Mouse (Mus musculus) embryonic facial prominence, embryonic 13.5 days (tissue): Measurements from ENCODE around the gene St7l. TPM values are rescaled to one million over a fixed set of nuclear protein-coding genes. Genes with fewer than 3 reads are reported as not detected.

ENCODE experiments used
- ATAC-seq: fragments of 200-750 bp; cut with Nextera tagmentation; 2 replicates; pipeline ENCODE4 v1.8.0; 2017; ENCODE audit warnings: low read depth; ENCODE audit not compliant: insufficient number of reproducible peaks, insufficient read depth, low FRiP score, low TSS enrichment
- H3K27ac ChIP-seq: fragments of 300-500 bp; sonication (generic); 2 replicates; pipeline ENCODE4 v1.5.1; 2015; ENCODE audit warnings: moderate library complexity, mild to moderate bottlenecking, inconsistent platforms
- H3K27me3 ChIP-seq: fragments of 300-500 bp; sonication (generic); 2 replicates; pipeline ENCODE4 v1.6.1; 2015; ENCODE audit warnings: mild to moderate bottlenecking, inconsistent platforms
- H3K36me3 ChIP-seq: fragments of 300-500 bp; sonication (generic); 2 replicates; pipeline ENCODE4 v1.6.1; 2015; ENCODE audit warnings: mild to moderate bottlenecking, inconsistent platforms
- H3K4me1 ChIP-seq: fragments of 300-500 bp; sonication (generic); 2 replicates; pipeline ENCODE4 v1.6.1; 2015; ENCODE audit warnings: inconsistent platforms
- H3K4me2 ChIP-seq: fragments of 300-500 bp; sonication (generic); 2 replicates; pipeline ENCODE4 v1.6.1; 2015; ENCODE audit warnings: moderate library complexity, mild to moderate bottlenecking, inconsistent platforms
- H3K4me3 ChIP-seq: fragments of 300-500 bp; sonication (generic); 2 replicates; pipeline ENCODE4 v1.5.1; 2015; ENCODE audit warnings: mild to moderate bottlenecking, inconsistent platforms
- H3K9ac ChIP-seq: fragments of 300-500 bp; sonication (generic); 2 replicates; pipeline ENCODE4 v1.6.1; 2015; ENCODE audit warnings: mild to moderate bottlenecking, inconsistent platforms
- H3K9me3 ChIP-seq: fragments of 300-500 bp; sonication (generic); 2 replicates; pipeline ENCODE4 v1.6.1; 2016; ENCODE audit warnings: inconsistent platforms
- WGBS: fragments of 180-500 bp; shearing (Covaris S2); methylation state at CpG from one replicate; pipeline ENCODE4 v1.1.7; 2015; ENCODE audit warnings: mixed read lengths; 5-methylcytosine and 5-hydroxymethylcytosine counted together
- polyA plus RNA-seq: library from polyadenylated mRNA; unstranded; fragments of >200 nt; fragmentation: Nextera tagmentation; extraction: Ambion mirVana; gene quantifications from 2 replicates; pipeline ENCODE4 v1.2.1, GENCODE M21; 2015

Gene St7l
- polyA plus RNA-seq, 1 experiment from 2014 or later: 40.9 TPM

GRCm38 (mm10) chr3:104952891-104953670 is 89.3 kb downstream of the St7l start:
- Histone ChIP-seq H3K4me1 (peaks cover 7% of the 10 kb centered on the region), H3K27ac (no peak overlapping the region), H3K4me2 (no peak overlapping the region), H3K36me3 (peaks cover 46% of the 10 kb centered on the region), H3K27me3 (no peaks in the 10 kb centered on the region), H3K4me3 (no peak overlapping the region), H3K9ac (no peak overlapping the region), H3K9me3 (no peaks in the 10 kb centered on the region)
- WGBS: 91% methylated on average over 22 of the region's 23 CpGs
- no peak for ATAC-seq

- ATAC-seq: no peak
- 93% methylated on average over 3 of the region's 3 CpGs for WGBS
- Histone ChIP-seq H3K36me3 (peaks cover 46% of the 10 kb centered on the region), H3K27ac (no peak overlapping the region), H3K4me2 (no peak overlapping the region), H3K9me3 (no peaks in the 10 kb centered on the region), H3K27me3 (peaks cover 8% of the 10 kb centered on the region), H3K4me1 (peaks cover 7% of the 10 kb centered on the region), H3K4me3 (no peak overlapping the region), H3K9ac (no peak overlapping the region)
Observed at GRCm38 (mm10) chr3:104954137-104954536, 90.3 kb downstream of the St7l start.

GRCm38 (mm10) chr3:104954551-104954950 is 90.7 kb downstream of the St7l start:
- WGBS: 97% methylated on average over 15 of the region's 15 CpGs
- no peak overlapping the region for H3K4me3 ChIP-seq

GRCm38 (mm10) chr3:104956131-104956581 is 92.4 kb downstream of the St7l start:
- H3K4me3 ChIP-seq: no peak overlapping the region
- WGBS: 70% methylated on average over 6 of the region's 6 CpGs
- no peak for ATAC-seq
- peaks cover 20% of the 10 kb centered on the region for H3K4me1 ChIP-seq
- H3K27me3 ChIP-seq: peaks cover 27% of the 10 kb centered on the region
- H3K9me3 ChIP-seq: no peaks in the 10 kb centered on the region
- H3K9ac ChIP-seq: no peak overlapping the region
- H3K27ac ChIP-seq: no peak overlapping the region
- peaks cover 29% of the 10 kb centered on the region for H3K36me3 ChIP-seq
- H3K4me2 ChIP-seq: no peak overlapping the region

More at GRCm38 (mm10) chr3:104954551-104954950, 90.7 kb downstream of the St7l start:
- no peak for ATAC-seq
- no peak overlapping the region for H3K4me2 ChIP-seq
- H3K9ac ChIP-seq: no peak overlapping the region
- H3K36me3 ChIP-seq: peaks cover 45% of the 10 kb centered on the region
- peaks cover 11% of the 10 kb centered on the region for H3K27me3 ChIP-seq
- H3K9me3 ChIP-seq: no peaks in the 10 kb centered on the region
- no peak overlapping the region for H3K27ac ChIP-seq
- H3K4me1 ChIP-seq: peaks cover 7% of the 10 kb centered on the region

GRCm38 (mm10) chr3:104960026-104961000 is 96.5 kb downstream of the St7l start:
- no peak for ATAC-seq
- H3K9ac ChIP-seq: peak overlapping the region; percentile 68
- no peak overlapping the region for H3K27ac ChIP-seq
- peaks cover 59% of the 10 kb centered on the region for H3K4me1 ChIP-seq
- H3K27me3 ChIP-seq: peaks cover 55% of the 10 kb centered on the region
- peak overlapping the region; percentile 83 for H3K4me2 ChIP-seq
- no peaks in the 10 kb centered on the region for H3K9me3 ChIP-seq
- H3K36me3 ChIP-seq: no peaks in the 10 kb centered on the region
- WGBS: 7% methylated on average over 19 of the region's 19 CpGs
- H3K4me3 ChIP-seq: peak overlapping the region; percentile 57

- Histone ChIP-seq H3K9ac (peak within 1 kb of the TSS; percentile 68), H3K4me1 (peaks cover 59% of the 10 kb centered on the region), H3K27ac (0 out of 2 replicates have a peak within 1 kb of the TSS, but pooled peaks have one; percentile 33), H3K36me3 (no peaks in the 10 kb centered on the region), H3K27me3 (peaks cover 65% of the 10 kb centered on the region), H3K4me3 (peak within 1 kb of the TSS; percentile 57), H3K4me2 (peak within 1 kb of the TSS; percentile 83), H3K9me3 (no peaks in the 10 kb centered on the region)
- peak; percentile 38 for ATAC-seq
- 2% methylated on average over 67 of the region's 87 CpGs for WGBS
Observed at GRCm38 (mm10) chr3:104961066-104962059, 97.6 kb downstream of the St7l start, which contains the start of gene Wnt2b. TSS of gene Wnt2b (minus strand) at chr3:104961921.

GRCm38 (mm10) chr3:104962141-104962611 is 98.4 kb downstream of the St7l start:
- H3K9me3 ChIP-seq: no peaks in the 10 kb centered on the region
- peaks cover 62% of the 10 kb centered on the region for H3K4me1 ChIP-seq
- peaks cover 65% of the 10 kb centered on the region for H3K27me3 ChIP-seq
- H3K36me3 ChIP-seq: no peaks in the 10 kb centered on the region
- peak overlapping the region; percentile 57 for H3K4me3 ChIP-seq
- no peak; the same call in 1 of the 2 replicates for ATAC-seq
- H3K9ac ChIP-seq: peak overlapping the region; percentile 68
- 0 out of 2 replicates have a peak overlapping the region, but pooled peaks have one; percentile 33 for H3K27ac ChIP-seq
- under 1% methylated on average over 31 of the region's 31 CpGs for WGBS
- H3K4me2 ChIP-seq: peak overlapping the region; percentile 83

- peaks cover 65% of the 10 kb centered on the region for H3K27me3 ChIP-seq
- H3K9ac ChIP-seq: no peak overlapping the region
- H3K4me1 ChIP-seq: peaks cover 68% of the 10 kb centered on the region
- H3K36me3 ChIP-seq: no peaks in the 10 kb centered on the region
- no peaks in the 10 kb centered on the region for H3K9me3 ChIP-seq
- no peak for ATAC-seq
- peak overlapping the region; percentile 57; the same call in 1 of the 2 replicates for H3K4me3 ChIP-seq
- H3K4me2 ChIP-seq: peak overlapping the region; percentile 83
- WGBS: 3% methylated on average over 4 of the region's 5 CpGs
- H3K27ac ChIP-seq: 0 out of 2 replicates have a peak overlapping the region, but pooled peaks have one; percentile 33
Observed at GRCm38 (mm10) chr3:104962866-104963265, 99.1 kb downstream of the St7l start.

- Histone ChIP-seq H3K36me3 (no peaks in the 10 kb centered on the region), H3K4me2 (no peak overlapping the region; the same call in 1 of the 2 replicates), H3K9me3 (no peaks in the 10 kb centered on the region), H3K4me1 (peaks cover 74% of the 10 kb centered on the region), H3K4me3 (no peak overlapping the region), H3K27me3 (peaks cover 62% of the 10 kb centered on the region), H3K27ac (no peak overlapping the region), H3K9ac (no peak overlapping the region)
- ATAC-seq: no peak
- 24% methylated on average over 12 of the region's 13 CpGs for WGBS
Observed at GRCm38 (mm10) chr3:104963331-104964276, 99.8 kb downstream of the St7l start.
